Mouse (Mus musculus) adrenal gland, postnatal 36 days (tissue): ENCODE results near the gene Cmip. TPM values are rescaled to one million over a fixed set of nuclear protein-coding genes. Genes with fewer than 3 reads are reported as not detected.

Experiments used
- DNase-seq, 2 experiments: peaks; one replicate each; pipeline ENCODE4 v3.0.0; 2021; ENCODE audit warnings: mixed read lengths in 1 of 2
- total RNA-seq, 2 experiments: library from RNA; stranded (reverse); gene quantifications; 2 replicates each; pipeline ENCODE4 v1.2.3; 2021

The Cmip gene
- total RNA-seq, 2 experiments from 2014 or later = 122 to 129 TPM

- peak in 1 of 2 experiments; percentile 36 for DNase-seq
Measured at GRCm38 (mm10) chr8:117257821-117258575, 1.1 kb downstream of the Cmip start.

- peak in 1 of 2 experiments; percentile 49 for DNase-seq
Measured at GRCm38 (mm10) chr8:117258576-117259040, 1.7 kb downstream of the Cmip start.

GRCm38 (mm10) chr8:117259431-117260001 is 2.7 kb downstream of the Cmip start:
- DNase-seq = no peak

GRCm38 (mm10) chr8:117260234-117260929 is 3.5 kb downstream of the Cmip start:
- DNase-seq = no peak

- no peak for DNase-seq
Measured at GRCm38 (mm10) chr8:117260930-117261475, 4.1 kb downstream of the Cmip start.

- DNase-seq = no peak
Measured at GRCm38 (mm10) chr8:117261702-117262101, 4.8 kb downstream of the Cmip start.

- no peak for DNase-seq
Measured at GRCm38 (mm10) chr8:117262685-117263084, 5.8 kb downstream of the Cmip start.

GRCm38 (mm10) chr8:117263442-117263841 is 6.6 kb downstream of the Cmip start:
- DNase-seq = no peak

GRCm38 (mm10) chr8:117265079-117265478 is 8.2 kb downstream of the Cmip start:
- DNase-seq = no peak

- peak; percentile 71 to 73 for DNase-seq
Measured at GRCm38 (mm10) chr8:117267403-117268129, 10.7 kb downstream of the Cmip start.

GRCm38 (mm10) chr8:117278234-117278633 is 21.4 kb downstream of the Cmip start:
- no peak for DNase-seq

- peak; percentile 68 to 78 for DNase-seq
Measured at GRCm38 (mm10) chr8:117278668-117279132, 21.8 kb downstream of the Cmip start.

- peak; percentile 77 for DNase-seq
Measured at GRCm38 (mm10) chr8:117280488-117280887, 23.6 kb downstream of the Cmip start.

GRCm38 (mm10) chr8:117281676-117282075 is 24.8 kb downstream of the Cmip start:
- no peak for DNase-seq

- peak; percentile 64 for DNase-seq
Measured at GRCm38 (mm10) chr8:117282141-117282950, 25.5 kb downstream of the Cmip start.

- no peak for DNase-seq
Measured at GRCm38 (mm10) chr8:117284768-117285484, 28.1 kb downstream of the Cmip start.

- peak; percentile 37 to 40 for DNase-seq
Measured at GRCm38 (mm10) chr8:117287966-117288365, 31.1 kb downstream of the Cmip start.

- DNase-seq = no peak
Measured at GRCm38 (mm10) chr8:117289016-117289415, 32.2 kb downstream of the Cmip start.

- no peak for DNase-seq
Measured at GRCm38 (mm10) chr8:117290506-117290905, 33.6 kb downstream of the Cmip start.

GRCm38 (mm10) chr8:117292262-117292661 is 35.4 kb downstream of the Cmip start:
- DNase-seq = no peak
